In genomic region chr17:28909252-28909941, GRCm38 (mm10) we compare ENCODE assay signal across 9 mouse cellular contexts. TPM values are rescaled to one million over a fixed set of nuclear protein-coding genes. Genes with fewer than 3 reads are reported as not detected.
DNase-seq lines count a peak whose midpoint lies in the region; ATAC-seq and TF ChIP-seq lines count a peak whose summit lies in the region.
"Had no signal": no experiment of that assay in that cellular context is flagged by ENCODE, and none has a peak within 500 bp of the region (broad histone marks: within the 10 kb centered on the region; RNA-seq: fewer than 3 reads in every experiment).

No protein-coding gene starts in this region.

- peak; percentile 78 for TF ChIP-seq CTCF in stomach, postnatal 0 days (IDR thresholded peaks at IDR 0.05; ENCODE audit: low read depth)

- H3K4me2 ChIP-seq in stomach, postnatal 0 days (replicated peaks; ENCODE audit: low read depth), result peak overlapping the region; percentile 47

- H3K4me1 ChIP-seq in stomach, postnatal 0 days (replicated peaks; ENCODE audit: control insufficient read depth, insufficient read depth), result no peaks in the 10 kb centered on the region

- H3K4me3 ChIP-seq in stomach, postnatal 0 days (ENCODE audit: low read depth, low read length), result peak overlapping the region; percentile 4; the same call in 1 of the 2 replicates

- no peak for ATAC-seq in stomach, postnatal 0 days (ENCODE audit: low FRiP score, low TSS enrichment)

- no peaks in the 10 kb centered on the region for H3K36me3 ChIP-seq in stomach, postnatal 0 days (ENCODE audit: control insufficient read depth, insufficient read depth, low read length)

- 0 out of 2 replicates have a peak overlapping the region, but pooled peaks have one; percentile 48 for H3K9ac ChIP-seq in stomach, postnatal 0 days (ENCODE audit: low read length)

- no peaks in the 10 kb centered on the region for H3K27me3 ChIP-seq in stomach, postnatal 0 days (ENCODE audit: control insufficient read depth, insufficient read depth, low read length)

- no peak overlapping the region for H3K27ac ChIP-seq in stomach, postnatal 0 days (replicated peaks)

- WGBS in stomach, postnatal 0 days, result 16% methylated on average over 29 of the region's 29 CpGs

- TF ChIP-seq EP300 in stomach, postnatal 0 days (optimal IDR thresholded peaks at IDR 0.05), result no peak

- H3K9me3 ChIP-seq in stomach, postnatal 0 days (ENCODE audit: control insufficient read depth, low read length), result no peaks in the 10 kb centered on the region

- intact Hi-C loops in heart, postnatal 36 days (cut with DNase I), result no loop called here

- DNase-seq in adrenal gland, adult 18-20 months (ENCODE audit: low spot score in 2 of 2), result peak; percentile 36 to 59
- no peak for DNase-seq in adrenal gland, adult 8-10 months
- peak; percentile 50 for DNase-seq in CD4-positive helper T cell, adult 2 months (ENCODE audit: low read depth, low spot score)
- DNase-seq in embryo, embryonic 11 days, result peak; percentile 79
- peak; percentile 31 to 67 for DNase-seq in heart, postnatal 36 days
- DNase-seq in layer of hippocampus, postnatal 14 days (ENCODE audit: low spot score in 2 of 2), result peak; percentile 25 to 44
- peak; percentile 67 for DNase-seq in mesoderm, embryonic 11.5 days (ENCODE audit: low read depth, low spot score)
- peak; percentile 76 for DNase-seq in stomach, postnatal 0 days (ENCODE audit: low spot score)

RNA-seq across cellular contexts. Expression of gene 4930539E08Rik, which starts 5.7 kb away (rescaled TPM):
- total RNA-seq in adrenal gland, adult 18-20 months (2021), result not detected
- total RNA-seq in adrenal gland, adult 8-10 months (2022), result under 1 TPM in 1 of 4 experiments, not detected in 3; 0.05 TPM
- not detected for total RNA-seq in heart, postnatal 36 days (2021)
- total RNA-seq in layer of hippocampus, postnatal 14 days (2021), result 1 to 10 TPM; 3.2 to 3.8 TPM
- 1.2 and 2.2 TPM in 2 replicates for polyA plus RNA-seq in stomach, postnatal 0 days (2015; fragmentation: Nextera tagmentation; extraction: Ambion mirVana)

RNA-seq across cellular contexts. Expression of gene Pxt1, which starts 34.2 kb away (rescaled TPM):
- not detected for total RNA-seq in adrenal gland, adult 18-20 months (2021)
- total RNA-seq in adrenal gland, adult 8-10 months (2022), result not detected
- under 1 TPM in 1 of 2 experiments, not detected in 1; 0.39 TPM for total RNA-seq in heart, postnatal 36 days (2021)
- total RNA-seq in layer of hippocampus, postnatal 14 days (2021), result not detected
- polyA plus RNA-seq in stomach, postnatal 0 days (2015; fragmentation: Nextera tagmentation; extraction: Ambion mirVana), result 0.18 TPM in 1 of 2 replicates, not detected in the other
- total RNA-seq: layer of hippocampus, adult 18-20 months had no signal

RNA-seq across cellular contexts. Expression of gene Kctd20, which starts 42.4 kb away (rescaled TPM):
- total RNA-seq in adrenal gland, adult 18-20 months (2021), result 10 to 100 TPM; 50.4 to 61.5 TPM
- 10 to 100 TPM; 42.6 to 51.5 (median 45.9) TPM for total RNA-seq in adrenal gland, adult 8-10 months (2022)
- total RNA-seq in heart, postnatal 36 days (2021), result 10 to 100 TPM; 53.3 to 55.5 TPM
- 10 to 100 TPM; 76.2 to 77.7 TPM for total RNA-seq in layer of hippocampus, postnatal 14 days (2021)
- polyA plus RNA-seq in stomach, postnatal 0 days (2015; fragmentation: Nextera tagmentation; extraction: Ambion mirVana), result 37.6 and 38.3 TPM in 2 replicates

RNA-seq across cellular contexts. Expression of gene Pnpla1, which starts 51.2 kb away (rescaled TPM):
- total RNA-seq in adrenal gland, adult 18-20 months (2021), result under 1 TPM in 1 of 2 experiments, not detected in 1; 0.13 TPM
- under 1 TPM in 2 of 4 experiments, not detected in 2; 0.12 to 0.18 TPM for total RNA-seq in adrenal gland, adult 8-10 months (2022)
- not detected for total RNA-seq in heart, postnatal 36 days (2021)
- under 1 TPM; 0.18 to 0.26 TPM for total RNA-seq in layer of hippocampus, postnatal 14 days (2021)
- 12.7 TPM in 2 replicates for polyA plus RNA-seq in stomach, postnatal 0 days (2015; fragmentation: Nextera tagmentation; extraction: Ambion mirVana)
